Mouse (Mus musculus): ENCODE results near the gene Haghl. TPM values are rescaled to one million over a fixed set of nuclear protein-coding genes. Genes with fewer than 3 reads are reported as not detected.
A peak's percentile ranks its signal among the peaks of the same experiment; 100 is the strongest.

Haghl gene
- polyA plus RNA-seq, 1 experiment: 5.0 TPM

DNA sequence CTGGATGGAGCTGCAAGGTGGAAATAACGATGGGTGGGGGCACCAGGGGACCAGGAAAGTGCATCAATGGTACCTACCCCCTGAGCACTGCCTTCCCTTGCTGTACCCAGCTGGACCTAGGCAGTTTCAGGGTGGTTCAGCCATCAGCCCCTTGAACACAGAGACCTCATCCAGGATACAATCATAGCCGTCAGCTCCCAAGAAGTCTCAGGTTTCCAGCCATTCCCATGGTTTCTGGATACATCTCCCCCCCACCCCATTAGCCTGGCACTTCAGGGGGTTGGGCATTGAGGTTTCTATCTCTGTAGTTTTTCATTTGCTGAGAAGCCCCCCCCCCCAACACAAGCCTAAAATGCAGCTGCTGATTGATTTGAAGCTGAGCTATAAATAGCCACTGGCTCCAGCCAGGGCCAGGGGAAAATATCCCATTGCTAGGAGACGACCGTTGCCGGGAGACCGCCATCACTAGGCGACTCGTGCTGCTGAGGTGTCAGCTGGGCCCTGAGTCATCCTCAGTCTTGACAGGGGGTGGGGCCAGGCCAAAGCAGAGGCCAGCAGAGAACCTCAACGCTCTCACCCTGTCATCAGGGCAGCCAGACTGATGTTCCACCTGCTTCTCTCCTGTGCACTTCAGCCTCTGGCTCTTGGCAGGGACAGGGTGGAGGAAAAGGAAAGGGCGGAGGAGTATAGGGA, 17.5 kb upstream of the Haghl start:
- Histone ChIP-seq H3K27ac (replicated peaks; ENCODE audit: low read depth, low read length) (no peak overlapping the region), H3K4me1 (ENCODE audit: control insufficient read depth, insufficient read depth, insufficient read length, low read length) (no peaks in the 10 kb centered on the region), H3K4me3 (ENCODE audit: insufficient read depth, low read depth, low read length) (no peak overlapping the region)

DNA sequence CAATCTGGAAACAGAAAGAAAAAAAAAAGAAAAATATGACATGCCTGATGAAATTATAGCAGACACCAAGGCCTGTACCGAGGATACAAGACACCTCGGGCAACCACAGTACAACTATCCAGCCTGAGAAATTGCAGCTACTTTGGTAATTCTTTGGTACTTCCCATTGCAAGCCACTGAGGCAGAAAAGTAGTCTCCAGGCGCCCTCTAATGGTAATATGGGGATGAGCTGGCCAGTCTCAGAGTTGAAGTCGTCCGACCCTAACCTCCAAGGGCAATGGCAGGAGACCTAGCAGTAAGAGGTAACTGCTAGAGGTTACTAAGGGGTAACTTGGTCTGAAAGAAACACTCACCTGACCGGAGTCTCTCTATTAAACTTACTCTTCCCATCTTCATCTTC, 15.6 kb upstream of the Haghl start:
- H3K4me3 ChIP-seq (ENCODE audit: insufficient read depth, low read depth, low read length): no peak overlapping the region
- no peaks in the 10 kb centered on the region; the same call in 1 of the 2 replicates for H3K4me1 ChIP-seq (ENCODE audit: control insufficient read depth, insufficient read depth, insufficient read length, low read length)
- no peak overlapping the region for H3K27ac ChIP-seq (replicated peaks; ENCODE audit: low read depth, low read length)

DNA sequence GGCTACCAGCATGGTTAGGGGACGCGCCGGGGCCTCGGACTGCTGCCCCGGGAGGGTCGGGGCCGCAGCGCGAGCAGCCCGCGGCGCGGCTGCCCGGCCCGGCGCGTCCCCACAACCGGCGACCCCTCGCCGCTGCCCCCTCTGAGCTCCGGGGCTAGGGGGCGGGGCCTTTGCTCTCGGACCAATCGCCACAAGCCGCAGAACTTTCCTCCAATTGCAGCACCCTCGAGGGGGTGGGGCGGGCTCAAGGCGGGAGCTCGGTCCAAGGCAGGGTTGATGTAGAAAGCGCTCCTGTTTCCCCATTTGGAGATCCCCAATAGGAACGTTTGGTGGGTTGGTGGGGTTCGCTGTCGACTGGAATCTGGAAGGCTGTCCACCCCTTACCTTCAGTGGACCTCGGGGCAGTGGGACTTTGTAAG, 11.5 kb upstream of the Haghl start, which contains the start of gene Metrn:
TSS of gene Metrn (minus strand) at position 186 of the 419 bp plus-strand sequence.
- Histone ChIP-seq H3K27ac (replicated peaks; ENCODE audit: low read depth, low read length) (no peak within 1 kb of the TSS), H3K4me3 (ENCODE audit: insufficient read depth, low read depth, low read length) (peak within 1 kb of the TSS; percentile 75)

DNA sequence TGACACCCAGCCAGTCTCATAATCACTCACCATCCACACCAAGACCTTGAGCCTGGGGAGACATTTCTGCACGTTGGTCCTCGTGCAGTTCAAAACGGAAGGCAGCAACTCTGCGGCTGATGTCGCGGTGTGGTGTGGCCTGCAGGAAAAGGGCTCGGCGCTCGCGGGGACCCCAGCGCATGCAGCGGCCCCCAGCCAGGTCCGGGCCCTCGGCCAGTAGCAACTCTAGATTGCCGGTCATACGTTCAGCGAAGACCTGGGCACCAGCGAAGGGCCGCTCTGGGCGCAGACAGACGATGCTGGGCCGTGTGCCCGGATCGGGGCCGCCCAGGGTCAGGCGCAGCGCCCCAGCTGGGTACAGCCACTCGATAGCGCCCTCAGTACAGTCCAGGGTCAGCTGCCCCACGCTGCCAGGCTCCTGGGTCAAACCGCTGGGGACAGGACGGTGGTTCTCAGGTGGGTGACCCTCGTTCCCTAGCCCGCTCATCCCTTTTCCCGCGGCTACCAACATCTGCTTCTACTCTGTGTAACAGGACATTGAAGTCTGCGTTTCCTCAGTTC, 10.8 kb upstream of the Haghl start:
- Histone ChIP-seq H3K27ac (replicated peaks; ENCODE audit: low read depth, low read length) (no peak overlapping the region), H3K4me1 (ENCODE audit: control insufficient read depth, insufficient read depth, insufficient read length, low read length) (peaks cover 10% of the 10 kb centered on the region), H3K4me3 (ENCODE audit: insufficient read depth, low read depth, low read length) (peak overlapping the region; percentile 75)

More for the DNA sequence above, 11.5 kb upstream of the Haghl start, which contains the start of gene Metrn:
- peaks cover 7% of the 10 kb centered on the region for H3K4me1 ChIP-seq (ENCODE audit: control insufficient read depth, insufficient read depth, insufficient read length, low read length)

DNA sequence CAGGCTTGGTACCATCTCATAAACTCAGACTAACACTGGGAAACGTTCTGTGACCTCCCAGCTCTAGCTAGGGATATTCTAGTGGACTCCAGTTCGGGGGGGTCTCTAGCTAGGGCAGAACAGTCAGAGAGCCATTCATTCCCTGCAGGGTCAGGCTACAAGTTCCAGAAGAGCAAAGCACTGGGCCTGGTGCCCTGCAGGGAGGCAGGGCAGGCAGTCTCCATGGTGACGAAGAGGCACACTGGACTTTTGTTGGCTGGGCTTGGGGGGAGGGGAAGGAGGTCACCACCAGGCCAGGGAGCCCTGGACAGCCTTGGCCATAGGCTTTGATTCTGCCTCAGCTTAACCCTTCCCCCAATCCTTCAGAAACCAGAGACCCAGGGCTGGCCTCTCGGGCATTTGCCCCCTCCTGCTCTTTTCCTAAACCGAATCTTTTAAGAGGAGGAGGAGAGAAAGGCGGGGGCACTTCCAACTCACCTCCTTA, 10.2 kb upstream of the Haghl start, which contains the start of gene AC134908.4:
TSS of gene AC134908.4 (minus strand) at position 51 of the 484 bp plus-strand sequence.
- Histone ChIP-seq H3K4me3 (ENCODE audit: insufficient read depth, low read depth, low read length) (peak within 1 kb of the TSS; percentile 75), H3K4me1 (ENCODE audit: control insufficient read depth, insufficient read depth, insufficient read length, low read length) (peaks cover 11% of the 10 kb centered on the region), H3K27ac (replicated peaks; ENCODE audit: low read depth, low read length) (no peak within 1 kb of the TSS)

DNA sequence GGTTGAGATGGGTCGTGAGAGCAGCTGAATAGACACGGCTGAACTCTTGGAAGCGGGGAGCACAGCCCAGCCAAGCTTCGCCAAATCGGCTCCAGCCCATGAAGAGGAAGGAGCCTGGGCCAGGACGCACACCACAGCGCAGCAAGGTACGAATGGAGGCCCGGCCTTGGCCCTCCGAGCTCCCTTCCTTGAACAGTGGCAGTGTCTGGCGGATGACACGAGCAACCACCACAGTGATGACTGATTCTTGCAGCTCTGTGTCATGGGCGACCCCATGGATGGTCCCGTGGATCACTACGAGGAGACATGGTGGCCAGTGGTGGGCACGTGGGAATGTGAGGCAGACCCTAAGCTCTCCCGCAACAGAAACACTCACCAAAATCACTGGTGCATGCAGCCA, 9.5 kb upstream of the Haghl start:
- Histone ChIP-seq H3K4me3 (ENCODE audit: insufficient read depth, low read depth, low read length) (no peak overlapping the region), H3K27ac (replicated peaks; ENCODE audit: low read depth, low read length) (no peak overlapping the region), H3K4me1 (ENCODE audit: control insufficient read depth, insufficient read depth, insufficient read length, low read length) (peaks cover 11% of the 10 kb centered on the region)

DNA sequence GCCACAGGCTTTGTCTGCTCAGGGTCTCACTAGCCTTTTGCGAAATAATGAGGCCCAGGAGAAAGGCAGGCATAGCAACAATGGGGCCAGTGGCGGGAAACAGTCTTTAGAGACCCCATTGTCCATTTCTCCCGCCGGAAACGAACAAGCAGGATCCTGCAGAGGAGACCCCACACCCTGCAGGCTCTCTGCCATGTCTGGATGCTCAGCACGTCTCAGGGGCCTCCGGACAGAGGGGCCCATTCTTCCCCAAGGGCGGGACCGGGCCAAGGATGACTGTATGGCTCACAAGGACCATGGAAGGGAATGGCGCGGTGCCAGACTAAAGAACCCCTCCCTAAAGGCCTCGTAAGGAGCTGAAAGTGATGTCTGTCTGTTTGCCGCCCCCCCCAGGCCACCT, 8.7 kb upstream of the Haghl start:
- no peak overlapping the region for H3K27ac ChIP-seq (replicated peaks; ENCODE audit: low read depth, low read length)
- no peak overlapping the region for H3K4me3 ChIP-seq (ENCODE audit: insufficient read depth, low read depth, low read length)
- peaks cover 11% of the 10 kb centered on the region for H3K4me1 ChIP-seq (ENCODE audit: control insufficient read depth, insufficient read depth, insufficient read length, low read length)

DNA sequence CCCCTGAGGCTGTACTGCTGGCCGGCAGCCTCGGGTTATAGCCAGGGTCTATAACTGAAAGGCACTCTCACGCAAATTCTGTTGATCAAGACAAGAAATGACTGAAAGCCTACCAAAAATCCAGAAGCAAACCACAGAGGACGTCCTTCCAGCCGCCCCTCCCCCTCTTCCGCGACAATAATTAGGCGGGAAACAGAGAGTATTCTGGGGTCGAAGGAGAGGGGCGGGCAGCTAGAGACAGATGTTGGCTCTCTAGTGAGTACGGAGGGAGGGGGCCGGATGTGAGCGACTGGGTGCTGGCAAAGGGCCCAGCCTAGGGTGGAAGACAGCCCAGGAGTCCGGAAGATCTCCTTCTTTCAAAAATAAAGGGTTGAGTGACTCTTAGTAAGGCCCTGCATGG, 7.1 kb upstream of the Haghl start, which contains the start of gene Fam173a:
TSS of gene Fam173a (minus strand) at position 287 of the 400 bp plus-strand sequence.
- Histone ChIP-seq H3K4me3 (ENCODE audit: insufficient read depth, low read depth, low read length) (peak within 1 kb of the TSS; percentile 70), H3K27ac (replicated peaks; ENCODE audit: low read depth, low read length) (peak within 1 kb of the TSS; percentile 67), H3K4me1 (ENCODE audit: control insufficient read depth, insufficient read depth, insufficient read length, low read length) (peaks cover 11% of the 10 kb centered on the region)

DNA sequence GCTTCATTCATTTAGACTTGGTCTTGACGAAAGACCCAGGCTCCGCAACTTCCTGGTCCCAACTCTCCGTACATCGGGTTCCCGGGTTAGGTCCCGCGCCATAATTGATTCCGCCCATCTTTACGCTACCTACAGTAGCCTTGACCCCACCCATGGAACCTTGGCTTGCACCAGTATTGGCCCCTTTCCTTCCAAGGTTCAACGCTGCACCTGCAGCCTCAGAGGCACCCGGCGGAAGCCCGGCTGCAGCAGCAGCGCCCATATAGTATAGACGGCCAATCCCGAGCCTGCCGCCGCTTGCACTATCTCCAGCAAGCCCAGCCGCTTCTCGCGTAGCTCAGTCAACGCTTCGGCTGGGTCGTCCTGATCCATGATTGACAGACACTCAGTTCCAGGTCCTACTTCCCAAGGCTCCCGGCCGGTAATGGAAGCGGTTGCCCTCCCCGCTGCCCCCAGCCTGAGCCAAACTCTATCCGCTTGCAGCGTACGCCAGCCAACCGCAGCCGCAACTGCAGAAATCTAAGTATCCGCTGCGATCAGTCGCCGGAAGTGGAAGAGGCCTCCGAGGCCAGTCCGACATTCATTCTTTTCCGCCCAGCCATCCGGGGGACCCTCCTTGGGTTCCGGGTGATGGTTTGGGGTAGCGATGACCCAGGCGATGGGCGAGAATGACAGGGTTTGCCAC, 6.5 kb upstream of the Haghl start:
- Histone ChIP-seq H3K4me1 (ENCODE audit: control insufficient read depth, insufficient read depth, insufficient read length, low read length) (peaks cover 11% of the 10 kb centered on the region), H3K4me3 (ENCODE audit: insufficient read depth, low read depth, low read length) (peak overlapping the region; percentile 70), H3K27ac (replicated peaks; ENCODE audit: low read depth, low read length) (peak overlapping the region; percentile 67)

DNA sequence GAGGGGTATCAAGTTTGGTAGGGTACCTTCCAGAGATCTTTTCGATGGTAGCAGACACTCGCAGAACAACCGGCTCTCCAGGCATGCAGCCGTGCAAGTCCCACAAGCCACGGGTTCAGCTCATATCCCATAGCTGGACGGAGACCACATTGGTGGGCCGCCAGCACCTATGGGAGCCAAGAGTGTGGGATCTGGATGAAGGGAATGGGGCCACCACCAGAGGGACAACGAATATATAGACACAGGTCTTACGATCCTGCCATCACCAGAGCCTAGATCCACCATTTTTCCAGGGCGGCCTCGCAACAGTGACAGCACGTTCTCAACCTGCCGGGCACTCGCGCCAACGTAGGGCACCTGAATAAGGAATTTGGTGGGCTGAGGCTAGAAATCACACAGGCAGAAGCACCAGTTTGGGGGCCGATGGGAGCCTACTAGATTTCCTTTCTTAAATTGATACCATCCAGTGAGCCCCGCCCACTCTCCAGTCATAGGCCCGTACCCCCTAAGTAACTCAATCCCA, 5.9 kb upstream of the Haghl start:
- Histone ChIP-seq H3K27ac (replicated peaks; ENCODE audit: low read depth, low read length) (no peak overlapping the region), H3K4me1 (ENCODE audit: control insufficient read depth, insufficient read depth, insufficient read length, low read length) (peaks cover 11% of the 10 kb centered on the region), H3K4me3 (ENCODE audit: insufficient read depth, low read depth, low read length) (peak overlapping the region; percentile 70)

DNA sequence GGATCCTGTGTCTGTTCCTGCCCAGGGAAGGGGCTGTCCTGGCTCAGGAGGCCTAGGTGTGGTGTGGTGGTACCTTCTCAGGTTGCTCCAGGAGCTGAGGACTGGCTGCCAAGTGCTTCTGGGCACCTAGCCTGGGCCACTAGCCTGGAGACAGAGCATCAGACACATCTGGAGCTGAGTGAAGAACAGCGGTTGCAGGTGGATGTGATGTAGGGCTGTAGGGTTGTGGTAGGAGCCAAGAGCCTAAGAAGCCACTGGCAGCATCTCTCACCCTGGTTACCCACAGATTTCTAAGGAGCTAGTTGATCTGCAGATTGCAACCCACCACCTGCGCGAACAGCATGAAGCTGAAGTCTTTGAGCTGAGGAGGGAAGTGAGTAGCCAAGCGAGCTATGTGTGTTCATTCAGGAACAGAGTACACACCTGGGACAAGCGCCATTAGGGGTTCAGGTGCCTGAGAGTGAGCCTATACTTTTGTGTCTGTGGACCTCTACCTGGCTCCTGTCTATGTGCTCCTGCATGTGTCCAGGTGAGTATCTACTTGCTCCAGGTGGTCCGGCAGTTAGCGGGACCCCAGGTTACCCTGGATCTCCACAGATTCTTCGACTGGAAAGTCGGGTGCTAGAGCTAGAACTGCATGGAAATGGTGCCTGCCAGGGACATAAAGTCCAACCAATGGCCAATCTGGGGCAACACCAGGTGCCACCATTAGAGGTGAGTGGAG, 1.5 kb upstream of the Haghl start:
- H3K4me3 ChIP-seq (ENCODE audit: insufficient read depth, low read depth, low read length): no peak overlapping the region
- 0 out of 2 replicates have a peak, but pooled peaks cover 5% of the 10 kb centered on the region for H3K4me1 ChIP-seq (ENCODE audit: control insufficient read depth, insufficient read depth, insufficient read length, low read length)
- no peak overlapping the region for H3K27ac ChIP-seq (replicated peaks; ENCODE audit: low read depth, low read length)

DNA sequence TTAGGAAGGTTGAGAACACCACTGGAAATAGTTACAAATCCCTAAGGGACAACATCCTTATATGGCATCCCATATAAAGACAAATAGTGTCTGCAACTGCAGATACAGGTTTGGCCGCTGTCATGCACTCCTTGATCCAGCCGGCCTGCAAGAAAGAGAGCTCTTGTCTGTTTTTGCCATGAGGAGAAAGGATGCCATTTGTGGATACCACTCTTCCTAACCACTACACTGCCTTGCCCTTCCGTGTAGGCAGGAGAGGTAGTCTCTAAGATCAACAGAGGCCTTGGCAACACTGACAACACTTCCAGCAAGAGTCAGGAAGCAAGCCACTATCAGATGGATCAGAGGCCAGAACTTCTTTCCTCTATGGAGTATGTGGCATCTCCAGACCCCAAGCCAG, 807 bp upstream of the Haghl start, which contains the start of gene Ccdc78:
TSS of gene Ccdc78 (plus strand) at position 301 of the 400 bp plus-strand sequence.
- Histone ChIP-seq H3K27ac (replicated peaks; ENCODE audit: low read depth, low read length) (no peak within 1 kb of the TSS), H3K4me1 (ENCODE audit: control insufficient read depth, insufficient read depth, insufficient read length, low read length) (0 out of 2 replicates have a peak, but pooled peaks cover 2% of the 10 kb centered on the region), H3K4me3 (ENCODE audit: insufficient read depth, low read depth, low read length) (peak within 1 kb of the TSS; percentile 93)

DNA sequence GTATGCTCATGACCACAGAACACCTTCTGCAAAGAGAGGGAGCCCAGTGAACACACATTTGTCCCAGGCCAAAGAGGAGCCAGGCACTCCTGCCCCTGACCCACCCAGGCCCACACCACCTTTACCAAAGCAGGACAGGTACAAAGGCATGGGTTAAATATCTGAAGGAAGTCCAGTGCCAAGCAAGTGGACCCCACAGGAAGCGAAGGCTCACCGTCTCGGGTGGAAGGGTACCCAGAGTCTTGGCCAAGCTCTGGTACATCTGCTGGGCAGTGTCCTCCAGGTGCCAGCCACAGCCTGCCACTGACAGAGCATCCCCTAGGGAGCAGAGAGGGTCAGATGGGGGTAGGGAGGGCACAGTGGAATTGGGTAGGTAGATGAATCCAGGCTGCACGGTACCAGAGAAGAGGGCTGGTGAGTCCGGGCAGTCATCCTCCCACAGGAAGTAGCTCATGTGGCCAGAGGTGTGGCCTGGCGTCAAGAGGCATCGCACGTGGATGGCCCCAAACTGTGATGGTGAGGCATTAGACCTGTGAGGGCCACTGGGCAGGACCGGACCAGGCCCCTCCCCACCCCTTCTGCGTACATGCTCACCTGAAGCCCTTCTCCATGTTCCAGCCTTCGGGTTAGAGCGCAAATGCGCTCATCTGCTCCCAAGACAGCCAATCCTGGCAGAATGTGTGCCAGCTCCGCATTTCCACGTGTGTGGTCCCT, 1.5 kb downstream of the Haghl start:
- no peak overlapping the region for H3K4me3 ChIP-seq (ENCODE audit: insufficient read depth, low read depth, low read length)
- no peak overlapping the region for H3K27ac ChIP-seq (replicated peaks; ENCODE audit: low read depth, low read length)
- H3K4me1 ChIP-seq (ENCODE audit: control insufficient read depth, insufficient read depth, insufficient read length, low read length): no peaks in the 10 kb centered on the region

DNA sequence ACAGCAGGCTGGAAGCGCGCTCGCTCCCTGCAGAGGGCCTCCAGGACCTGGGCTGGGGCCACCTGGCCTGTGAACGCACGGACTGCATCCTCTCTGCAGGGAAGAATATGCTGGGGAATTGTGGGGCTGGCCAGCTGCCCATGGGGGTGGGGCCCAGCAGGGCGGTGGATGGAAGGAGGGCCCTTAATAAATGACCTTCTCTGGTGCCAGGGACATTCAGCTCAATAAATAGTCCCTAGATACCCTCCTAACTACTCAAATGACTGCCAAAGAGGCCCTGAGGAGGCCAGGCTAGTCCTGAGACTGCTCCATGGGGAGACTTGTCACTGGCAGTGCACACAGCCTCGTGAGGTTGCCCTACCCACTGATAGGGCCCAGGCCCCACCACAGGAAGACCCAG, 2.4 kb downstream of the Haghl start:
- H3K4me3 ChIP-seq (ENCODE audit: insufficient read depth, low read depth, low read length): no peak overlapping the region
- H3K4me1 ChIP-seq (ENCODE audit: control insufficient read depth, insufficient read depth, insufficient read length, low read length): no peaks in the 10 kb centered on the region
- no peak overlapping the region for H3K27ac ChIP-seq (replicated peaks; ENCODE audit: low read depth, low read length)
